Mouse (Mus musculus): ENCODE results near the gene Lekr1.

Lekr1 gene

GRCm38 (mm10) chr3:65873093-65873830 lies 207.2 kb downstream of the Lekr1 start:
- DNase-seq (ENCODE audit: low spot score in 2 of 2): no peak

Measured in spleen, postnatal 10 days (tissue).